Mouse (Mus musculus) G1E-ER4 (cell line): ENCODE results near the gene Acsl5. TPM values are rescaled to one million over a fixed set of nuclear protein-coding genes. Genes with fewer than 3 reads are reported as not detected.

Experiments used
- GATA1 ChIP-seq: IDR thresholded peaks from one replicate; pipeline ENCODE4 v1.8.0; 2012; ENCODE audit warnings: low read length, inconsistent platforms
- polyA plus RNA-seq: library from polyadenylated mRNA; stranded (reverse); fragments of >175 nt; gene quantifications from 2 replicates; pipeline ENCODE4 v1.2.3, GENCODE M21; 2012

The Acsl5 gene
- polyA plus RNA-seq, 1 experiment: 44.6 TPM

DNA sequence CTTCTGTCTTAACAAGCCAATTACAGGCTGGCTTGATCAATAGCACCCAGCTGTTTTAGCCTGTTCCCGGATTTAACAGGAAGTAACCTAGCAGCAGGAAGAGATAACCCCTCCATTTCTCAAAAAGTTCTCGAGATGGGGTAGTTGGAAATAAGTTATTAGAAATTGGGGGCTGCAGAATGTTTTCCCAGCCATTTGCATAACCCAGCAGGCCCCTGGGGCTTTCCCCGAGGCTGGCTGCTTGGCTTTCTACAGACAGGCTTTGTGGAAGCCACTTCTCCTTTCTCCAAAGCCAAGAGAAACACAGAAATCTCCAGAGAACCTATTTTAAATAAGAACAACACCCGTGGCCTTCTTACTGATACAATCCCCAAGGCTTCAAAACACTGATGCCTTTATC is 41.4 kb downstream of the Acsl5 start:
- TF ChIP-seq GATA1: no peak

DNA sequence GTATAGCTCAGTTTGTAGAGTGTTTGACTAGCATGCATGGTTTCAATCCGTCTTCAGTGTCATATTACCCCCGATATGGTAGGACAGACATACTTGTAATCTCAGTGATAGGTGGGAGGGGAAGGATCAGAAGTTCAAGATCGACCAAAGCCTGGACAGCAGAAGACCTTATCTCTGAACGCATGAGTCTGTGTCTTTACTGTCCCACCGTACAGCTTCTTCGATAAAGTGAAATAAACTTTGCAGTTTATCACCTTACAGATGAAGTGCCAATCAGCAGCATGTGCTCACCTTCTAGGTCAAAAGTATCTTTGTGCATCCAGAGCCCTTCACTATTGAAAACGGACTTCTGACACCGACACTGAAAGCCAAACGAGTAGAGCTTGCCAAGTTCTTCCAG is 43.3 kb downstream of the Acsl5 start:
- TF ChIP-seq GATA1: no peak

DNA sequence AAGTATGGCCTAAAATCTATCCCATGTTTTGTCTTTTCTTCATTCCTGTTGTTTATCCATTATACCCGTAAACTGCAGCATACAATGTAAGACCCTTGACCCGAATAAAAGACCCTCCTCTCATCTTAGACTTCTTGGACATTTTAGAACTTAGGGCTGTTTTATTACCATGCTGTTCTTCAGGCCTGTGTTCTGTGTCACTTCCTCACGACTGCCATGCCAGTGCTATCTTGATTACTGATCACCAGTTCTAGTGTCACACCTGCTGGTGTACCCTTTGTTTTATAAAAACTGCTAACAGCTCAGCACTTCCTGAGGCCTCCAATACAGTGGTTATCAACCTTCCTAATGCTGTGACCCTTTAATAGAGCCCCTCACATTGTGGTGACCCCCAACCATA is 43.8 kb downstream of the Acsl5 start:
- TF ChIP-seq GATA1: no peak

DNA sequence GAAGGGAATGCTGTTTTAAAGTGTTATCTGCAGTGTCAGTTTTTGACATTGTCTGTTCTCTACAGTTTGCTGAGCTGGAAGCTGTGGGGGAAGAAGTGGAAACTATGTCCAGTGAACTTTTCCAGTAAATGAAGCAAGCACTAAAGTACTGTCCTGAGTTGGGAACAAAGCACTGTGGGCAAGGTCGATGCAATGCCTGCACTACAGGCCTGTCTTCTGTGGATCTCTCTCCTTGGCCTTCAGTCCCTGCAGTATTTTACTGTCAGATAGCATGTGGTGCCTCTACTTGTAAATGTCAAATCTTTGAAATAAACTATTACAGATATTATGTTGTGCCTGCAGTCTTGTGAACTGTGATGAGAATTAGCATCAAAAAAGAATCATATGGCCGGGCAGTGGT is 44.6 kb downstream of the Acsl5 start:
- no peak for TF ChIP-seq GATA1

DNA sequence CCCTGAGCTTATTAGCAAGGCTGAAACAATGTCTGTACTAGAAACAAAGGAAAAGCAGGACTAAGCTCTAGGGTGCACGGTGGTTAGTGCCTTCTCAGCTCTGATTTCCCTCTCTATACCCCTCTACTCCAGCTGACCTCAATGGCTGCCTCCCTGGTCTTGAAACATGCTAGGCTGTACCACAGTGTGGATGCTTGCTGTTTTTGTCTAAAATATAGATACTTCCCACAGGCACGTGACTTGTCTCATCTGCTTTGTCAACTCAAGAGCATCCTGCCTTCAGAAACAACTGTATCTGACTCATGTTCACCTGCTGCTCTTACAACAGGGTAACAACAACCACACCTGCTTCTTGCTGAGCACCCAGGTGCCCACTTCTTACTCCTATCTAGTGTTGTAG is 45.8 kb downstream of the Acsl5 start:
- no peak for TF ChIP-seq GATA1

DNA sequence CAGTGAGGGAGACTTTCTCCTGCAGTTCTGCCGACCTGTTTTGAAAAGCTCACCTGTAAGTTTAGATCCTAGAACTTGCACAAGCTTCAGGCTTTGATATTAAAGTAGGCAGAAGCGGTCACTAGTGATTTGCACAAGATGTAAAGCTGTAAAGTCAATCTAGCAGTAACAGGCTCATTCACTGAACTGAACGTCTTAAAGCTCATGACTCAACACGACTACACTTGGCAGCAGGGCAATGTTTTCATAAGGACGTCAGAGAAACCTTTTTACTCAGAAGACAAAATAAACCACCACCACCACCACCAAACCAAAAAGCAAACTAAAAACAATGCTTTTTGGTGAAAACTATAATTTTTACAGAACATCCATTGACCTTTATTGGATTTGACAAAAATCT is 46.2 kb downstream of the Acsl5 start:
- TF ChIP-seq GATA1: no peak

DNA sequence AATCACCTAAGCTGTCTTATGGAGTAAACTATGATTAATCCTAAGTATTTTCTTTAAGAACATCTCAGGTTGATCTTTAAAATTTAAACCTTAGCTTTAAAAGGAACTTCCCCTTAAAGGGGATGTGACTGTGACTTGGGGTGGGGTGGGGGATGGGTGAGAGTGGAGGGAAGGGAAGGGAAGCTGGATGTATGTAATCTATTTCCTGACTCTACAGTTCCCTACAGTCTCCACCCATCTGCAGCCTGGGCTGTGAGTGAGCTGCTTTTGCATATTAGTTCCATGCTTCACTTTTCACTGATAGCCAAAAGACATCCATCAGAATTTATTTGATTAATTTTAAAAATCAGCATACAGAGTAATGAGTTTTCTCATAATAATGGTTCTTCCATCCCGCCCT is 47.6 kb downstream of the Acsl5 start:
- no peak for TF ChIP-seq GATA1

DNA sequence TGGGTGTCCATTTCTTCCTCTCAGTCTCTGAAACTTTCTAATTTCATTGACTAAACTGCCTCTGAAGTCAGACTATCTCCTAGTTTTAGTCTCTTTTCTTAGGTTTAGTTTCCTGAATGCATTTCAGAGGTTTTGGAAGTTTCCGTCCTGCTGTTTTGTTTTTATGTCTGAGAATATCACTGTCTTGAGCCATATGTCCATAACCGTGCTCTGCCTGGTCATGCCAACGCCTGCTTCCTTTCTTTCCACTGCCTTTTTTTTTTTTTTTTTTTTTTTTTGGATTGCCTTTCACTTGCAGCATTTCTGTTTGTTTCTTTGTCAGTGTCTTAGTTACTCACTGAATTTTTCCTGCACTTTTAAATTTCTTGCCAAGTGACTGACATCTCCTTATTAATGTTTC is 48.8 kb downstream of the Acsl5 start:
- no peak for TF ChIP-seq GATA1

DNA sequence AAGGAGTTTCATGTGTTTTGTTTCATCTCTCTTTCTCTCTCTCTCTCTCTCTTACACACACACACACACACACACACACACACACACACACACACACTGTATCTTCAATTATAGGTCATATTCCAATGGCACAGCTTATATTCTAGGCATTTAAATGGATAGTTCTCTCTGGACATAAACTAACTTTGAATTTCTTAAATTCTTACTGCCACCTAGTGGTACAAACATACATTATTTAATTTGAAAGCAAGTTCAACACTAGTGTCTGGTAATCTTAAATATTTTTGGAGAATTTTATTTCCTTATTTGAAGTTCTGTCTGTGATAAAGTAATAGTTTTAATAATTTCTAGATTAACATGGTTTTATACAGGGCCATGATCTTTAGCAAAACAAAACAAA is 53.3 kb downstream of the Acsl5 start:
- TF ChIP-seq GATA1: no peak

DNA sequence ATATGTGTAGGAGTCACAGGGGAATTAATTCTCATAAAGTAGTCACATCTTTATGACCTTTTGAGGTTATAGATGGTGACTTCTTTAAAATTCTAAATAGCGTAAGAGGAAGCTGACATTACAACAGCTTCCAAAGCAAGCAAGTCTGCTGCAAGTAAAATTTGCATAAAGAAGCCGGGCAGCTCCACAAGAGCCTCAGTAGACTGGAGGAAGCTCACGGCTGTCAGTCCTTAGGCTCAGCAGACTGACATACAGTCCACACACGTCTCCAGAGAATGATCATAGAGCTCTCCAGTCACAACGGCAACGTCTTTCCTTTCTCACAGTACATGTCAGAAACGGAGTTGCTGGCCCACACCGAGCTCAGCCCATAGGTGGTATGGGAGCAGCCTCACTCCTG is 60.1 kb downstream of the Acsl5 start:
- TF ChIP-seq GATA1: no peak

DNA sequence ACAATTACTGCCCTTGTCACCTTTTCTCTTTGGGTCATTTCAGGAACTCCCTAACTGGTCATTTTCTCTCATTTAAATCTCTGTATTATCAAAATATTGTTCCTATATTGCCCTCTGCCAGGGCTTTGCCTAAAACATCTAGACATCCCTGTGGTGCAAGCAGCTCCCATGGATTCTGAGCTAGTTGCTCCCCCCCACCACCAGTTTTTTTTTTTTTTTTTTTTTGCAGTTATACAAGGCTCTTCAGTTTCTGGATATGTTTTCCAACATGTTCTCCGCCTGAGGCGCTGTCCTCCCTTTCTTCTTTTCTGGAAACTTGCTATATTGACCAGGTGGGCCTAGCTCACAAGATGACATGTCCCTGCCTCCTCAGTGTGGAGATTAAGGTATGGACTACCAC is 61.9 kb downstream of the Acsl5 start:
- TF ChIP-seq GATA1: no peak

DNA sequence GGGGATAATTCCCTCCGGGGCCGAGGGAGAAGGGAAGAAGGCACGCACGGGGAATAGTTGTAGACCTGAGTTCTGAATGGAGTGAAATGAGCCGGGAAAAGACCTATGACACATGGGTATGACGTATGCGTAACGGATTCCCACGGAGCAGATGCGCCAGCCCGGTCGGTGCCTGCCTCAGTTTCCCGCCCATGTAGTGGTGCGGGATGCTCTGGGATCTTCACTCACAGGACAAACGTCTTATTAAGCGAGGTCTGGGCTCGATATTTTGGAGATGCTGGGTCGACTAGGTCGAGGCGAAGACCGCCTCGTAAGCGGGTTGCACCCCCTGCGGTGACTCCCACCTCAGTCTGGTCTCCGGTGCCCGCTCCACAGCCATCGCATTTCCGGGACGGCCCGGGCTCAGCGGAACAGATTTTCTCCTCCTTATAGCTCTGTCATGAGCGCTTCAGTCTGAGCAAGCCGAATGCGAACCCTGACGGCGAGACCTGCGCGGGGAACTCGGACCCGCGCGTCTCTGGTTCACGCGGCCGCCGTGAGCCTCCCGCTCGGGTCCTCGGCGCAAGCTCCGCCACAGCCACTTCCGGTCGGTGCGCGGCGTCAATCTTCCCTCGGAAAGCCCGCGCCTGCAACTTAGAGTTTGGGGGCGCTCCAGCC is 63.8 kb downstream of the Acsl5 start, which contains the start of gene Zdhhc6:
Gene Zdhhc6, minus strand, starts transcription at position 581 of the 657 bp plus-strand sequence.
- no peak for TF ChIP-seq GATA1

DNA sequence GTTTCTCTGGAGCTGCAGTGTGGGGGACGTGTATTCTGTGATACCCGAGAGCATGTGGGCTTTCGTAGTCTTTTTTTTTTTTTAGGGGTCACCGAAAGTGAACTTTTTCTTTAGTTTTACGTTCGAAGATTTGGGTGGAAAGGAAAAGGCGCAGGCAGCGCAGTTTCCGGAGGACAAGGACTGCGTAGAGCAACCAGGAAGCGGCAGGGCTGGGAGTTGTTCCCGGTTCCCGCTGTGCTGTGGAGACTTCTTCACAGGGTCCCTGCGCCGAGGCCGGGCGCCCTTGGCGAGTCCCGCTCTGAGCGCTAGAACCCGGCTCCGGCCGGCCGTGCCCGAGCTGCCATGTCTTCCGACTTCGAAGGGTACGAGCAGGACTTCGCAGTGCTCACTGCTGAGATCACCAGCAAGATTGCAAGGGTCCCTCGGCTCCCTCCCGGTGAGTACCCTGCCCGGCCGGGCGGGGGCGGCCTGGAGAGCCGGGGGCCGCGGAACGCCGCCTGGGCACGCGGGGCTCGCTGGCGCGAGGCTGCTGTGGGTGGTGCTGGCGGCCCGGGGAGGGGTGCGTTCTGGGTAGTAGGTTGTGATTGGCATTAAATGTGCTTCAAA is 64.5 kb downstream of the Acsl5 start, which contains the start of gene Vti1a:
Gene Vti1a, plus strand, starts transcription at position 187 of the 606 bp plus-strand sequence.
- TF ChIP-seq GATA1: no peak

DNA sequence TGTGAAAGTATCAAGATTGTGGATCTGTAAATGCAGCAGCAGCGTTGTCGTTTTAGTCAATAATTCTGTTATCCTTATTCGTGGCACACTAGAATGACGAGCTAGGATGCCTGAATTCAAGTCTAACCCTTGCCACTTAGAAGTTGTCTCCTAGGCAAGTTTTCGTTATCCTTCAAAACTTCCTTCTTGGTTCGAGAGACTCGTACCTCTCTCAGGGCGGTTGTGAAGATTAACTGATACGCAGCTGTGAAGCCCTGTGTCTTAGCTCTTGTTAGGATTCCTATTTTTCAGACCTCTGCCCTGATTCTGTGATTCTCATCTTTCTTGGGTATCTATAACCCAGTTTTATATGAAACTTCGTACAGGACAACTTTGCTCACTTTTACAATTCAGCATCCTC is 65.2 kb downstream of the Acsl5 start:
- no peak for TF ChIP-seq GATA1

DNA sequence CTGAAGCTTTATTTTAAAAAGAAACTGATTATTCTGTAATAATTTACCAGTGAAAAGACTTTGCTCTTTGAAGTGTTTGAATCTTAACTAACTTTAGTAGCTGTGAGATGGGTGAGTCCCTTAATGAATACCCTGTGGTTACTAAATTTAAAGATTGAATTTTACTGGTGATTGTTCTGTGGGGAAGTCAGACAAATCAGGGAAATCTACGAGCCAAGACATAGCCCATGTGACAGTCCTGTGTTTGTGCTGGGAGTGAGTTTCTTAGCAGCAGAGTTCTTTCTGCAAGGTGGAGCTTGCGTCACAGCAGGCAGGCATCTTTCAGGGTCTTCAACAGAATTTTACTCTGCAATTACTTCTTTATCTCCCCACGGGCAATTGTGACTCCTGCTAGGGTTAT is 67.3 kb downstream of the Acsl5 start:
- TF ChIP-seq GATA1: no peak

DNA sequence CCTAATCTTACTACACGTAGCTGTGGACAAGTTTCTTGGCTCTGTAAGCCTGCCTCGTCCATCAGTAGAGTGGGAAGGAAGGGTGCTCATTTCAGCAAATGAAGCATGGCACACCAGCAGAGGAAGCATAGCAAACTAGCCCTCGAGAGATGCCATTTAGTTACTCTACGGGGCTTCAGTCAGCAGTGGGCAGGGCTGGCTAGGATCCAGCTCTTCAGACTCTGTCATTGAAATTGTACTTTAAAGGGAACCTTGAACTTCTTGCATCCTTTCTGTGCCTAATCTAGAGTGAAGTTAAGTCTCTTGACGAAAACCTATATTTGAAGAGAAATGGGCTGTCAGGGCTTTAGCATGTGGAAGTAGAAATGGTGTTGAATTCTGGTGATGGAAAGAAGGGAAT is 67.8 kb downstream of the Acsl5 start:
- TF ChIP-seq GATA1: no peak

DNA sequence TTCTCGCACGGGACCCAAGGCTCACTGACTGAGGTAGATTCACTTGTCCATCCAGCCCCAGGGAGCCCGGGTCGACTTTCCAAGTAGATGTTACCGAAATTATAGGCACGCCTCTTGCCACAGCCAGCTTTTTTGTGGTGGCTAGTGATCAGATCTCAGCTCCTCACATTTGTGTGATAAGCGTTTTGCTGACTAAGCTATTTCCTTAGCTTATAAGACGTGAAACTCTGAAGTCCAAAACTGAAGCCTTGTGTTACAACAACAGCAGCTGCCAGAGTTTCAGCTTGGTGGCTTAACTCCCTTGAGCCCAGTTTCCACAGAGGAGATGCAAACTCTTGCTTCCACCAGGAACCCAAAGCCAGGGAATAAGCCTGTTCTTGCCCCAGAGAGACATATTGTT is 70.9 kb downstream of the Acsl5 start:
- no peak for TF ChIP-seq GATA1

DNA sequence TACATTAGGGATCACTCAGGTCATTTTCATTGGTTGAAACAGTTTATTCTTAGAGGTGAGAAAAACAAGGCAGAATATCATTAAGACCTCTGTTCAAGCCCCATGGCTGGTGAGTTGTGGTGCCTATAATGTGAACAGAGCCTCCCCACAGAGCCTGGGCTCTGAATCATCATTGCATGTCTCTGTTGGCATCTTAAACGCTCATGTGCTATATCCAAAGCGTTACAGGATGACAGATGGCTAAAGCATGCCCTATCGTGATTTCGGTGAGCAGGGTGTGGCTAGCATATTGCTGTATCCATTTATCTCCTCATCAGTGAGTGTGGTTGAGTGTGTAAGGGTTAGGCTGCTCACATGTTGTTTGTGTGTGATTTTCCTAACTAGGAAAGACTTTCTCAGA is 75.8 kb downstream of the Acsl5 start:
- no peak for TF ChIP-seq GATA1

DNA sequence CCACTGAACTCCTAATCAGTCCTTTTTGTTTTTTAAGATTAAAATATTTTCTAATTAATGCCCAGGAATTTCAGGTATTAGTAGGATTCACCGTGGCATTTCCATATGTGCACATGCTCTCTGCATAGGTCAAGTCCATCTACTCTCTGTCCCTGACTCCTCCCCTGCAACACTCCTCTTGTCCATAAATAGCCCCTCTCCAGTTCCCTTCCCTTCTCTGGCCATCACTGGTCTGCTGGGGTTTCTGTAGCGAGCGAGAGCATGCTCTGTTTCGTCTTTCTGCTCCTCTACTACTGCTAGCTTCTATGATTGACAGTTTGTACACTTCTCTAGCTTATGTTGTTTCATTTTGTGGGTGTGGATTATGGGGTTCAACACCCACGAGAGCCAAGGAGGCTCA is 80.0 kb downstream of the Acsl5 start:
- TF ChIP-seq GATA1: no peak
